Mouse (Mus musculus): ENCODE measurements around the gene Fgd6. TPM values are rescaled to one million over a fixed set of nuclear protein-coding genes. Genes with fewer than 3 reads are reported as not detected.

The Fgd6 gene
- polyA plus RNA-seq, 1 experiment from 2014 or later: 4.0 TPM

DNA sequence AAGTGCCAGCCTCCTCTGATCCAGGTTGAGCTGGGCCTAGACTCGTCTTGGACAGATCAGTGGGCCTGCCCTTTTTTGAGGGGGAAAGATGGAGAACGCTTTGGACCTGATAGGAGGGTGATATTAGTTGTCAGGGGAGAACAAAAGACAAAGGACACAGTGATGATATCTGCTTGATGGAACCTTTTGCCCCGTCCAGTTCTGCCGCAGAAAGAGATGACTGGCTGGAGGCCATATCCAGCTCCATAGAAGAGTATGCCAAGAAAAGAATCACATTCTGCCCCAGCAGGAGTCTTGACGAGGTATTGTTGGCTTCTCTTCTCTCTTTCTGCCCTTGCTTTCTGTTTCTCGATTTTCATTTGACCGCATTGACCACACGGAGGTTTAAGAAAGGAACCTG lies 97.3 kb downstream of the Fgd6 start:
- WGBS: 83% methylated on average over 8 of the region's 8 CpGs
- no peak for DNase-seq (ENCODE audit: low spot score)
- Histone ChIP-seq H3K4me1 (peaks cover 10% of the 10 kb centered on the region; the same call in 1 of the 2 replicates), H3K27ac (replicated peaks) (no peak overlapping the region), H3K4me3 (no peak overlapping the region), H3K9me3 (no peaks in the 10 kb centered on the region), H3K36me3 (replicated peaks) (peaks cover 21% of the 10 kb centered on the region), H3K27me3 (replicated peaks; ENCODE audit: low read depth, poor library complexity, severe bottlenecking) (no peaks in the 10 kb centered on the region)

DNA sequence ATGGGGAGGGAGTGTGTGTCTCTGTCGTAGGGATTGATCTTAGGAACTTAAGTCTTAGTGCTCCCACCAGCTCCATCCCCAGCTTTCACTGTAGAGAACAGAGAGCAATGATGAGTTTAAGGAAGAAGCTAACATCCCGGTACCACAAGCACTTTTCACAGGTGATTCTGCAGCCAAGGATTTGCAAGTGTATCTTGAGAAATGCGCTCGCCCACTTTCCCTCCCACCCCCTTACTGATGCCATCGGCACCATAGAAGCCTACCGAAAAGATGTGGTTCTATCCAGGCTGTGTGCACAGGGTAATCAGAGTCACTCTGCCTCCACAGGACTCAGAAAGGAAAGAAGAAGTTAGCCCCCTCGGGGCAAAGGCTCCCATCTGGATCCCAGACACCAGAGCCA lies 97.9 kb downstream of the Fgd6 start:
- Histone ChIP-seq H3K9me3 (no peaks in the 10 kb centered on the region), H3K4me1 (peaks cover 10% of the 10 kb centered on the region; the same call in 1 of the 2 replicates), H3K4me3 (no peak overlapping the region), H3K36me3 (replicated peaks) (peaks cover 18% of the 10 kb centered on the region), H3K27ac (replicated peaks) (no peak overlapping the region), H3K27me3 (replicated peaks; ENCODE audit: low read depth, poor library complexity, severe bottlenecking) (no peaks in the 10 kb centered on the region)
- 82% methylated on average over 7 of the region's 7 CpGs for WGBS
- DNase-seq (ENCODE audit: low spot score): no peak

DNA sequence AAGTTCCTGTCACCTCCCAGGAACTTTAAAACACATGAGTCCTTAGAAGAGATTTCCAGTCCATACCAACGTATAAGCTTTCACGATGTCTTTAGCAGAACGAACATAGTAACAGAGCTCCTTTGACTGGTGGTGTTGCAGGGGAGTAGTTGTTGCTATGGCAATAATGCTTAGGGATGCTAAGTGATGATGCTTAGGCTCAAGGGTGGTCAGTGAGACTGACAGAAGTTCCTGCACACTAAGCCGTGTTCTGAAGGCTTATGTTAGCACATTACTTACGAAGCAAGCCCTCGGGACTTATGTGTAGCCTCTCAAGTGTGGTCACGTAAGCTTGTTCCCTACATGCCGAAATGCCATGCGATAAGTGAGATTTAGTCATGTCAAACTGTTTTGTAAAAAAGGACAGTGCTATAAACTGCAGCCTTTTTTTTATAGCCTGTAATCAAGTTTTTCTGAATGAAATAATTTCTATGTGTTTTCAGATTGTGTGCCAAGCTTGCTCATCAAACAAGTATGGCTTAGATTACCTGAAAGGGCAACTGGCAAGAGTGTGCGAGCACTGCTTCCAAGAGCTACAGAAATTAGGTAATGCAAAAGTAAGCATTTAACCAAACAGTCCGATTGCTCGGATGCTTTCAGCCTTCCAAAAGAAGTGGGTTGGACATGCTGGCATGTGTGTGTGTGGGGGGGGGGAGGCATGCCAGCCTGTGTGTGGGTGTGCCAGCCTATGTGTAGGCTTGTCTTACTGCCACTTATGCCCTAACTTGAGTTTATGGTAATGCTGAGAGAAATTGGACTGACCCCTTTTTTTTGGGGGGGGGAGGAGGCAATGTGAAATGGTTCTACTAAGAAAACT lies 99.0 kb downstream of the Fgd6 start:
- peaks cover 27% of the 10 kb centered on the region for H3K36me3 ChIP-seq (replicated peaks)
- no peaks in the 10 kb centered on the region for H3K27me3 ChIP-seq (replicated peaks; ENCODE audit: low read depth, poor library complexity, severe bottlenecking)
- no peak overlapping the region for H3K27ac ChIP-seq (replicated peaks)
- no peak for DNase-seq (ENCODE audit: low spot score)
- no peaks in the 10 kb centered on the region for H3K9me3 ChIP-seq
- WGBS: 90% methylated on average over 12 of the region's 12 CpGs
- peaks cover 10% of the 10 kb centered on the region; the same call in 1 of the 2 replicates for H3K4me1 ChIP-seq
- H3K4me3 ChIP-seq: no peak overlapping the region

DNA sequence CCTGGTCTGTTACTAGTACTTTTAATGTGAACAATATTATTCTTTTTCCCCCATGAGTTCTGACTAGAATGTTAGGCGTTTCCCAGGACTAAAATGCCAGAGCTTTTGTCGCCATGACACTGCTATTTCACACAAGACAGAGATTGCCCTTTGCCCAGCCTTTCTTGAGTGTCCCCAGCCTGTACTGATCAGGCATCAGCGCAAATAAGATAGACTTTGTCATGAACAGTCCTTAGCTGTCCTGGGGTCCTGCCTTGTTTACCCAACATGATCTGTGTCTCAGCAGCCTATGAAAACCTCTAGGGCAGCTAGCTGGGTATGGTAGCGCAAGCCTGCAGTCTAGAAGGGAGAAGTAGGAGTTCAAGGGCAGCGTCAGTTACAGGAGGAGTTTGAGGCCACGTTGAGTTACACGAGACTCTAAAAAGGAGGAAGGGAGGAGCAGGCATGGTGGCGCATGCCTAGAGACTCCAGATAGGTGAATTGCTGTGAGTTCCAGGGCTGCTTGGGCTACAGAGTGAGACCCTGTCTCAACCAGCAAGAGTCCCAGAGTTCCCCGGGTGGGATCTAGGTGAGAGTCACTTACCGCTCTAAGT lies 103.2 kb downstream of the Fgd6 start:
- Histone ChIP-seq H3K27ac (replicated peaks) (no peak overlapping the region), H3K4me3 (no peak overlapping the region), H3K27me3 (replicated peaks; ENCODE audit: low read depth, poor library complexity, severe bottlenecking) (no peaks in the 10 kb centered on the region), H3K36me3 (replicated peaks) (peaks cover 29% of the 10 kb centered on the region), H3K4me1 (peaks cover under 1% of the 10 kb centered on the region; the same call in 1 of the 2 replicates), H3K9me3 (no peaks in the 10 kb centered on the region)
- 92% methylated on average over 10 of the region's 10 CpGs for WGBS
- DNase-seq (ENCODE audit: low spot score): no peak

DNA sequence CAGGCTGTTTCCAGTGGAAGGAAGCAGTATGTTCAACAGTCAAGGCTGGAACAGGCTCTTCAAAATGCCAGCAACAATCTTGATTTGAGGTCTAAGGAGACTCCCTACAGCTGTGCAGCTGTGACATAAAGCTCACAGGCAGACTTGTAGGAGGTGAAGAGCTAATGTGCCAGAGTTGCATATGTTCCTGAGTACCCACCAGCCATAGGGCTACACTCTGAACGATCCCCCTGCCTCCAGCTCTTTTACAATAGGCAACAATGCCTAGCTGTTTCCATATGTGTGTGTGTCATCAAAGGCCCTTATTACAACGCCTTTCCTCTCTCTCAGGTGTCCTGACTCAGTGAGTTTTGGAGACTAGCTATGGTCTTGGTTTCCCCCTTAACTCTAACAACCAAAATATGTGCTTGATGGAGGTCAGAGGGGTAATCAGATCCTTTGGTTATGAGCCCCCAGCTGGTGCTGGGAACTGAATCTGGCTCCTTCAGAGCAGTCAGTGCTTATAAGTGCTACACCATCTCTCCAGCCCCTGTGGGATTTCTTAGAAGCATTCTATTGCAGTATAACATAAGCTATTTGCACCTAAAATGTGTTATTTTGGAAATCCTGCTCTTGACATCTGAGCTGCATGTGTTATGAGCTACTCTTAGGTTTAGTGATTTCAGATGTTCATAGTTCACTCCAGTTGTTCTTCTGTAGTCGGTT lies 104.6 kb downstream of the Fgd6 start:
- Histone ChIP-seq H3K9me3 (no peaks in the 10 kb centered on the region), H3K36me3 (replicated peaks) (peaks cover 27% of the 10 kb centered on the region), H3K4me3 (no peak overlapping the region), H3K27ac (replicated peaks) (no peak overlapping the region), H3K4me1 (no peaks in the 10 kb centered on the region), H3K27me3 (replicated peaks; ENCODE audit: low read depth, poor library complexity, severe bottlenecking) (no peaks in the 10 kb centered on the region)
- 82% methylated on average over 3 of the region's 3 CpGs for WGBS
- DNase-seq (ENCODE audit: low spot score): no peak

DNA sequence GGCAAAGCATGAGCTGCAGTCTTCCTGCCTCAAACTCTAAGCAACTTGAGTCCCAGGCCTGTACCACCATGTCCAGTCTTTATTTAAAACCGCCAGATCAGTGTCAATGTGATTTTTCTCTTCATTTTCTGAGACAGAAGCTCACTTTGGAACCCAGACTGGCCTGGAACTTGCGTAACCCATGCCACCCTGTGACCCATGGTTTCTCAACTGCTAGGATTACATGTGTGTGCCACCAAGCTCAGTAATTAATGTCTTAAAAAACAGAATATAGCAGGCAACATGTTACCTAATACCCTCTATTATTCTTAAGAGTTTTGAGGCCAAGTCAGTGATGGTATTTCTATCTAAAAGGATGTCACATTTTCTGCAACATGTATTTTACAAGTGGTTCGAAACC lies 106.6 kb downstream of the Fgd6 start:
- H3K4me1 ChIP-seq: peaks cover 3% of the 10 kb centered on the region; the same call in 1 of the 2 replicates
- 92% methylated on average over 3 of the region's 3 CpGs for WGBS
- H3K27ac ChIP-seq (replicated peaks): no peak overlapping the region
- no peaks in the 10 kb centered on the region for H3K27me3 ChIP-seq (replicated peaks; ENCODE audit: low read depth, poor library complexity, severe bottlenecking)
- H3K36me3 ChIP-seq (replicated peaks): peaks cover 21% of the 10 kb centered on the region
- H3K9me3 ChIP-seq: no peaks in the 10 kb centered on the region
- H3K4me3 ChIP-seq: no peak overlapping the region
- no peak for DNase-seq (ENCODE audit: low spot score)

DNA sequence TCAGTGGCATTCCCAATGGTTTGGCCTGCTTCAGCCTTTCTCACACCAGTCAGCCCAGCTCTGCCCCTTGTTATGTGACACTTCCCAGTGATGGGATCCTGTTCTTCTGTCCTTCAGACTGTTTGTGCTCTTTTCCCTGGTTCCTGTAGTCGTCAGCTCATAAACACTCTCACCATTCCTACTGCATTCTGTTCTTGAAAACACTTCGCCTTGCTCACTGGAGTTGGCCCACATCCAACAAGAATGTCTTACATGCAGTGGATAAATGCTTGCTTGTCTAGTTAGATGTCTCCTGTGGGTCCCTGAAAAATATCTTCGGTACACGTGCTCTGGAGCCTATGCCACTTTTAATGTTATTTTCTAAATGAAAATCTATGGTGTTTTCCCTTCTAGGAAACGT lies 108.8 kb downstream of the Fgd6 start:
- Histone ChIP-seq H3K27ac (replicated peaks) (no peak overlapping the region), H3K4me3 (no peak overlapping the region), H3K9me3 (no peaks in the 10 kb centered on the region), H3K27me3 (replicated peaks; ENCODE audit: low read depth, poor library complexity, severe bottlenecking) (no peaks in the 10 kb centered on the region), H3K4me1 (peaks cover 14% of the 10 kb centered on the region), H3K36me3 (replicated peaks) (peaks cover 8% of the 10 kb centered on the region)
- 86% methylated on average over 5 of the region's 5 CpGs for WGBS
- DNase-seq (ENCODE audit: low spot score): no peak

DNA sequence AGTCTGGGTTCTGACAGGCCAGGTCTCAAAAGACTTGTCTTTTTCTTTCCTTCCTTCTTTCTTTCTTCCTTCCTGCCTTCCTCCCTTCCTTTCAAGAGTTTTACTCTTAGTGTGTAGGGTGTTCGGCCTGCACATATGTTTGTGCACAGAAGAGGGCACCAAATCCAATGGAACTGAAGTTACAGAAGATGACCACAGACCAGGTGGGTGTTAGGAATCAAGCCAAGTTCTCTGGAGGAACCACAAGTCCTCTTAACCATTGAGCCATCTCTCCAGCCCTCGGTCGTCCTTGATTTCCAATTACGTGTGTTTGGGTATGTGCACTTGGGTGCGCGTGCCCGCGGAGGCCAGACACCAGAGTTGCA lies 111.6 kb downstream of the Fgd6 start:
- Histone ChIP-seq H3K36me3 (replicated peaks) (peaks cover 3% of the 10 kb centered on the region), H3K4me3 (peak overlapping the region; percentile 80), H3K27ac (replicated peaks) (peak overlapping the region; percentile 95), H3K27me3 (replicated peaks; ENCODE audit: low read depth, poor library complexity, severe bottlenecking) (no peaks in the 10 kb centered on the region), H3K9me3 (no peaks in the 10 kb centered on the region), H3K4me1 (peaks cover 22% of the 10 kb centered on the region)
- DNase-seq (ENCODE audit: low spot score): no peak
- WGBS: 14% methylated on average over 8 of the region's 8 CpGs

DNA sequence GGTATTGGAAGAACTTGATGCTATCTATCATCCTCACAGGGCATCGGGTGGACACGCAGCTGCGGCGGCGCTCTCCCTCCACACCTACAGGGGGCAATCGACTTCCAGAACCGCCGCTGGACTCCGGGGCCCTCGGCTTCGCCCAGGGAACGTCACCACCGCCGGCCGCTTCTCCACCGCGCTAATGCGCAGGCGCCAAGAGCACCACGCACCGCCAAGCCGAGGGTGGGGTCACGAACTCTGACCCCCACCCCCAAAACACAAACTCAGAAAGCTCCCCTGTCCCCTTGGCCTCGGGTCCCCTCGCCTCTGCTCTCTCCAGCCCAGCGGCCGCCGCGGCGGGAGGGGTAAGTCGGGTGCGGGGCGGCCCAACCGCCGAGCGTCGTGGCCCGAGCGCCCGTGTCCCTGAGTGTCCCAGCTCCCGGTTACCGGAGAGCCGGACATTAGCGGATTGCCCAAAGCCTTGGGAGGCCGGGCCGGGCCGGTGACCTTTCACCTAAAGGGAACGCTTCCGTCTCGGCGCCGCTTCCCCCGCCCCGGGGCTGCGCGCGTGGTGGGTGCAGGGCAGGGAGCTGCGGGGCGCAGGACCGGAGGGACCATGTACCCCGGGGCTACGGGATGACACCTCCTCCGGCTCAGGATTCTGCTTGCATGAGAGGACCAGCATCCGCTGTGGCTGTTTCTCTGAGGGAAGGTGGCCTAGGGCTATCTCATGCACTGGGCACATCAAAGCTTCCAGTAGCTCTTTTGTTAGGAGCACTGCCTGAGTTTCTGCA lies 112.1 kb downstream of the Fgd6 start, which contains the start of gene Nr2c1:
Nr2c1 (plus strand) TSS at position 268 of the 776 bp plus-strand sequence.
- no peaks in the 10 kb centered on the region for H3K27me3 ChIP-seq (replicated peaks; ENCODE audit: low read depth, poor library complexity, severe bottlenecking)
- H3K9me3 ChIP-seq: no peaks in the 10 kb centered on the region
- H3K27ac ChIP-seq (replicated peaks): peak within 1 kb of the TSS; percentile 95
- peaks cover 8% of the 10 kb centered on the region for H3K36me3 ChIP-seq (replicated peaks)
- peak within 1 kb of the TSS; percentile 80 for H3K4me3 ChIP-seq
- under 1% methylated on average over 64 of the region's 64 CpGs for WGBS
- peak; percentile 93 for DNase-seq (ENCODE audit: low spot score)
- H3K4me1 ChIP-seq: peaks cover 22% of the 10 kb centered on the region

DNA sequence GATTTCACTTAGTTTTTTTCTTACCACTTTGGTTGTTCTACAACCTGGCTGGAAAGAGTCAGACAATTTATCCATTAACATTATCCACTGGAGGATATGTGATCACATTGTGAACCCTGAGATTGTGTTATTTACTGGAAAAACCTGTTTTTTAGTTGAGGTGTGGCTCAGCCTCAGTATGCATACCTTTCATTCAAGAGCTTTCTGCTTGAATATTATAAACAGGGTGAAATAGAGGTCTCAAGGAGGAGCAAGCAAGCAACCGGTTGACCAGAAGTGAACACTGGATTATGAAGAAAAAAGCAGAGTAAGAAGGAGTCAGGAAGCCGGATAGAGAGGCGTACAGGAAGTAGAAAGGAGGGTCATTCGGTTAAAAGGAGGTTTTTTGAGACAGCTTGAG lies 115.7 kb downstream of the Fgd6 start:
- peaks cover 22% of the 10 kb centered on the region for H3K4me1 ChIP-seq
- H3K9me3 ChIP-seq: no peaks in the 10 kb centered on the region
- no peak for DNase-seq (ENCODE audit: low spot score)
- H3K36me3 ChIP-seq (replicated peaks): peaks cover 36% of the 10 kb centered on the region
- no peak overlapping the region for H3K27ac ChIP-seq (replicated peaks)
- H3K27me3 ChIP-seq (replicated peaks; ENCODE audit: low read depth, poor library complexity, severe bottlenecking): no peaks in the 10 kb centered on the region
- H3K4me3 ChIP-seq: no peak overlapping the region
- 69% methylated on average over 4 of the region's 4 CpGs for WGBS

DNA sequence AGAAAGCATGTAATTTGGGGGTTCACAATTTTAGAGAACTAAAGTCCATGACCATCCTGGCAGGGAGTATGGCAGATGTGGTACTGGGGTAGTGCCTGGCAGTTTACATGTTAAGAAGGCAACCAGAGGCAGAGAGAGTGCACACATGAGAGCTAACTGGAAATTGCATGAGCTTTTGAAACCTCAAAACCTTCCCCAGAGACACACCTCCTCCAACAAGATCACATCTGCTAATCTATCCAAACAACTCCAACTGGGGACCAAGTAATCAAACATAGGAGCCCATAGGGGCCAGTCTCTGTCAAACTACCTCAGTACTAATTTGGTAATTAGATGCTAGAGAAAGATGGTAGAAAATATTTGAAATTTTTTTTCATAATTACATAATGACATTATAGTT lies 118.0 kb downstream of the Fgd6 start:
- H3K4me1 ChIP-seq: peaks cover 15% of the 10 kb centered on the region
- no peak overlapping the region for H3K27ac ChIP-seq (replicated peaks)
- no peaks in the 10 kb centered on the region for H3K9me3 ChIP-seq
- no peak for DNase-seq (ENCODE audit: low spot score)
- H3K36me3 ChIP-seq (replicated peaks): peaks cover 58% of the 10 kb centered on the region
- no peak overlapping the region for H3K4me3 ChIP-seq
- no peaks in the 10 kb centered on the region for H3K27me3 ChIP-seq (replicated peaks; ENCODE audit: low read depth, poor library complexity, severe bottlenecking)

DNA sequence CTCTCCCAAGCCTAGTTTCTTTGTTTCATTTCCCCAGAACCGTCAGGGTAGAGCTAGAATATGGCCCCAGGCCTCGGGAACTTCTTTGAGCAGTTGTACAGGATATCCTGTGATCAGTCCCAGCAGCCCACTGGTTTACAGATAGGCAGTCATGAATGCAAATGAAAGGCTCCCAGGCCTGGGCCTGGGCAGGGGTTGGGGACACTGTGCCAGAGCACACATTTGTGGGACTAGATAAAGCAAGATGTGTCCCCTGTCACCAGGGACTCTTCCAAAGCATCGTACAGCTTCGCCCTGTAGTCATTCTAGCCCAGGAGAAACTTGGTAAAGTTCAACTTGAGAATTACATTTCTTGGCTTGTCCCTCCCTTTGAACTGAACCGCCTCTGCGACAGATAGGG lies 123.2 kb downstream of the Fgd6 start:
- Histone ChIP-seq H3K36me3 (replicated peaks) (peaks cover 90% of the 10 kb centered on the region), H3K4me3 (no peak overlapping the region)

More for the DNA sequence above, 123.2 kb downstream of the Fgd6 start:
- DNase-seq (ENCODE audit: low spot score): no peak
- H3K9me3 ChIP-seq: no peaks in the 10 kb centered on the region
- H3K27me3 ChIP-seq (replicated peaks; ENCODE audit: low read depth, poor library complexity, severe bottlenecking): no peaks in the 10 kb centered on the region
- no peaks in the 10 kb centered on the region for H3K4me1 ChIP-seq
- no peak overlapping the region for H3K27ac ChIP-seq (replicated peaks)
- 86% methylated on average over 6 of the region's 6 CpGs for WGBS

All from embryonic facial prominence, embryonic 10.5 days (tissue).